Mouse (Mus musculus) left cerebral cortex, adult 2 months (tissue): ENCODE data around the gene Mettl27. TPM values are rescaled to one million over a fixed set of nuclear protein-coding genes. Genes with fewer than 3 reads are reported as not detected.
A peak's percentile ranks its signal among the peaks of the same experiment; 100 is the strongest.
"Not testable (repeated sequence)": the region's sequence is repeated elsewhere in the genome, so short reads cannot be mapped to it uniquely, and the experiment has no call there.

ENCODE experiments used
- DNase-seq, 2 experiments: peaks; one replicate each; pipeline ENCODE4 v3.0.0; 2021 to 2022; ENCODE audit warnings: low spot score in 2 of 2, mixed read lengths in 1 of 2; ENCODE audit errors: extremely low spot score in 1 of 2
- H3K27ac ChIP-seq: fragments of 200-600 bp; 2 replicates; pipeline ENCODE4 v1.8.1; 2022
- H3K4me3 ChIP-seq: fragments of 200-600 bp; 2 replicates; pipeline ENCODE4 v1.8.1; 2022
- CTCF ChIP-seq: fragments of 200-600 bp; IDR thresholded peaks from 2 replicates; pipeline ENCODE4 v1.8.1; 2022; ENCODE audit warnings: antibody characterized with exemption, mild to moderate bottlenecking, moderate library complexity
- intact Hi-C: fragments of 180-260 bp; cut with DNase I; formaldehyde crosslinking; loops from one replicate; pipeline ENCODE4 v1.15.1; 2025
- total RNA-seq, 2 experiments: library from RNA; stranded (reverse); gene quantifications; 2 replicates each; pipeline ENCODE4 v1.2.3; 2021

Gene Mettl27
- total RNA-seq, 2 experiments from 2014 or later, result 7.5 to 9.3 TPM

DNA sequence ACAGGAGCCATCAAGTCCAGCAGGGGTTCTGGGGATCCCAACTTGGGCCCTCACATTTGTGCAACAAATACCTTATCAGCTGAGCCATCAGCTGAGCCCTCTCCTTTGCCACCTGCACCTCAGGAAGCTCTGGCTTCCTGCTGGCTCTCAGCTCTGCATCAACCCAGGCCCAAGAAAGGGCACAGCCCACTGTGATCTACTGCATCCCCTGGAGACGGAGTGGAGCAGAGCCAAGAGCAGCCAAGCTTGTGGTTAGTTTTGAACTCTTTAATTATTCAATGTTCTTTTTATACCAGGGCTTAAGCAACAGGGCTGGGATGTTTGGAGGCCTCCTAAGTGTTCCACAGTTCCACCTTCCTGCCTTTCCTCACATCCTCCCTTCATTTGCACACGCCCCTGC is 28.3 kb downstream of the Mettl27 start:
- no peak overlapping the region for H3K4me3 ChIP-seq
- TF ChIP-seq CTCF, result no peak
- no peak overlapping the region for H3K27ac ChIP-seq
- intact Hi-C loops, result no loop called here
- no peak for DNase-seq

DNA sequence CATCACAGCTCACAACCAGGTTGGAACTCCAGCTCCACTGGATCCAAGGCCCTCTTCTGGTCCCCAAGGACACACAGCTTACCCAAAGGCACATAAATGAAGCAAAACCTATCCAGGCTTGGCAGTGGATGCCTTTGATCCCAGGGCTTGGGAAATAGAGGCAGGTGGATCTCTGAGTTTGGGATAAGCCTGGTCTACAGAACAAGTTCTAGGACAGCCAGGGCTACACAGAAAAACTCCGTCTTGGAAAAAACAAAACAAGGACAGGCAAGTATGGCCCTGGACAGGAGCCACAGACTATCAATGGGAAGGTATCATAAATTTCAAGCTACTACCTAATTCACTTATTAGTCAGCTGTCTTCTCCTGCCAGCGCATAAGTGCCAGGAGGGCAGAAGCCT is 29.4 kb downstream of the Mettl27 start:
- TF ChIP-seq CTCF, result no peak
- no peak for DNase-seq
- intact Hi-C loops, result no loop called here
- Histone ChIP-seq H3K4me3 (no peak overlapping the region), H3K27ac (no peak overlapping the region)

DNA sequence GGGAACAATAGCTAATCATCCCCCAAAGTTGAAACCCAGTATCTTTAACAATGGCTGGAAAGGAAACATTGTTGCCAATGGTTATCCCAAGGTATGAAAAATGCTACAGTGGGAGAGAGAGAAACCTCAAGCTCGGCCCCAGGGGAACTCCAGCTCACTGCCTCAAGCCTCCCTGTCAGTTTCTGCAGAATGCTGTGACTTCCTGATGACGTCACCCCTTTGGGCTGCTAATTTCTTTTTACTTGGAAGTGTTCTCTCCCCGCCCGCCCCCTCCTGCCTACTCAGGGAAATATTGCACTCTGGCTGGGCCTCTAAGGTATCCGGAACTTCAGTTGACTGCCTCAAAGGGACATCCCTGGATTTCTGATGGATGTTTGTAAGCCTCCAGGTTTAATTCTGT is 31.4 kb downstream of the Mettl27 start:
- Histone ChIP-seq H3K4me3 (no peak overlapping the region), H3K27ac (no peak overlapping the region)
- TF ChIP-seq CTCF, result no peak
- no peak for DNase-seq
- intact Hi-C loops, result no loop called here

DNA sequence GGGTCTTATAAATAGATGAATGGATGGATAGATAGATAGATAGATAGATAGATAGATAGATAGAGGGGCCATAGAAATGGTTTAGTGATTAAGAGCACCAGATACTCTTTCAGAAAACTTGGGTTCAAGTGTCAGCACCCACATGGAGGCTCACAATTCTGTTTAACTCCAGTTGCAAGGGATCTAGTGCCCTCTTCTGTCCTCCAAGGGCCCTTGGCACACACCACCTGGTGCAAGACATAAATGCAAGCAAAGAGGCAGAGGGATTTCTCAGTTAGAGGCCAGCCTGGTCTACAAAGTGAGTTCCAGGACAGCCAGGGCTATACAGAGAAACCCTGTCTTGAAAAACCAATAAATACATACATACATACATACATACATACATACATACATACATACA is 32.5 kb downstream of the Mettl27 start:
- DNase-seq, H3K4me3 ChIP-seq, H3K27ac ChIP-seq: not testable (repeated sequence)
- intact Hi-C loops, result loop anchor here (1.0 to 5.0 kb wide), 2 partner anchors 32 to 57 kb away; partner anchors contain the start of gene Mettl27

DNA sequence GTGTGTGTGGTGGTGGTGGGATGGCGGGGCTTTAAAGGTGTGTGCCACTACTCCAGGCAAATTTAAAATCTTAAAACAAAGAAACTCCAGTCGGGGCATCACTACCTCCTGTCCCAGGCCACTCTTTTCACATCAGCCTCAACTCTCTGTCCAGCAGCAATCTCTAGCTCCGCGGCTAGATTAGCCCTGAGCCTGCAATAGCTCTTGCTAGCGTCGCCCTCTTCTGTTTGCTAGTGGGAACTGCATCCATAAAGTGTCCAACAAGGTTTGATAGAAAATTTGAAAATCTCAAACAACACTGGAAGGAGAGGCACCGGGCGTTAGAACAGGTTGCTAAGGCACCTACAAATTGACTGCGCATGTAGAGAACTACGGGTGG is 33.3 kb downstream of the Mettl27 start:
- Histone ChIP-seq H3K27ac (no peak overlapping the region), H3K4me3 (no peak overlapping the region)
- intact Hi-C loops, result loop anchor here (1.0 to 5.0 kb wide), 2 partner anchors 33 to 58 kb away; partner anchors contain the start of gene Mettl27
- DNase-seq, result peak; percentile 56 to 73
- TF ChIP-seq CTCF, result peak; percentile 80

DNA sequence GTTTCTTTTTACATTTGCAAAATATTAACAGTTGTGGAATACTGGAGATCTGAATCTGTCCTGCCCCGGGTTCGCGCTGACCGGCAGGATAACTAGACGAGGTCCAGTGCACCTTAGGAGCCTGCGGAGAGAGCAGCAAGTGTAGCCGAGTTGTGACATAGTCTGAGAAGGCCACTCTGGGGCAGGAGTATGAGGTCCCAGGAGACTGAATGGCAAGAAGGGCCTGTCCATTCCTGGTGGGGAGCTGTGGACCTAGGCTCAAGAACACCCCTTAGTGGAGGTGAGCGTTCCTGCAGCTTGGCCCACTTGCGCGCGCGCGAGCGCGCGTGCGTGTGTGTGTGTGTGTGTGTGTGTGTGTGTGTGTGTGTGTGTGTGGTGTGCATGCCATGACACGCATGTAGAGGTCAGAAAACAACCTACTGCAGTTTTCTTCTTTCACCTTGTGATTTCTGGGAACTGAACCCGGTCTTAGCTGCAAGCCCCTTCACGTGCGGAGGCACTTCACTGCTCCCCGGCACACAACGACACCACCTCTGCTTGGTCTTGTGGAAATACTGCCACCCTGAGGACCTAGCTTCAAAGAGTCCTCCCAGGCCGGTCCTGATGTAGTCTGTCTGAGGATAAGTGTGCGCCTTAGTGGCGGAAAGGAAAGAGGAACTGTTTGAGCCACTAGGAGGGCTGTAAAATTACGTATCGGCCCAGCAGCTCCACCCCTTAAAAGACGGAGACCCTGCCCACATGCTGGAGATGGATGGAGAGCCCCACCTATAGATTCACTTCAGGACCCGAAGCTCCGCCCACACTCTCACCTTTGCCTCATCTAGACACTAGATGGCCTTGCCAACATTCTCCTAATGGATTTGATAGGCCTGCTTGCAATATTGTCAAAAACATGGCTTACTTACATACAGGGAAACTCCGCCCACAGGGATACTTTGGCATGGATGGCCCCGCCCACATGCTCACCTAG is 34.0 kb downstream of the Mettl27 start:
- peak in 1 of 2 experiments; percentile 18 for DNase-seq
- intact Hi-C loops, result loop anchor here (1.0 to 5.0 kb wide), 2 partner anchors 34 to 59 kb away; partner anchors contain the start of gene Mettl27
- 0 out of 2 replicates have a peak overlapping the region, but pooled peaks have one; percentile 31 for H3K4me3 ChIP-seq
- TF ChIP-seq CTCF, result no peak; the same call in none of the 2 replicates
- H3K27ac ChIP-seq, result no peak overlapping the region

DNA sequence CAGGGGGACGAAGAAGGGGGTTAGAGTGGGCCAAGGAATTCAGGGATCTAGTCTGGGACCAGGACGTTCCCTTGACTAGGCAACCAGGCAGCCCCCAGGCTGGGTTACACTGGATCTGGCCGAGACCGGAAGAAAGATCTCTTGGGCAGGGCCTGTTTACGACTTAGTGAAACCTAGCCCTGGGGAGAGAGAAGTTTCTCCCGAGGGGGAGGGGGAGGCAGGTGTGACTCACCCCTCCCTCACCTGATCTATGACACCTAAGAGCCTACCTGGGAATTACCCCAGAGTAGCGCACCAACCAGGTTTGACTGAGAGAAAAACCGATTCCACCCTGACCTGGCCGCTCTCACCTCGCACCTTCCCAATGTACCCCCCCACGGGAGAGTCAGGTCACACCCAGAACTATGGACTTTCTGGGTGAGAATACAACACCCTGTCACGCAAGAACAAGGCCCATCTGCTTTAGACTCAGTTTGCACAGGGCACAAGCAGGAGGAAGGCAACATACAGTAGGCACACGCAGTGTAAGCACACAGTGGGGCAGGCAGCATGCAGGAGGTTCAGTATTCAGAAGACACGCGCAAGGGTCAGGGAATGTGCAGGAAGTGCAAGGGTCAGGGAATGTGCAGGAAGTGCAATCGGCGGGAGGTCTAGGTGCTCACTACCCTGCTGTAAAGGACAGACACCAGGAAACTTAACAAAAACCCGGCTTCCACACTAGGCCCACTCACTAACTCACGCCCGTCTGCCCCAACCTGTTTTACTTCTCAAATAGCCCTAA is 35.2 kb downstream of the Mettl27 start:
- no peak for TF ChIP-seq CTCF
- intact Hi-C loops, result loop anchor here (5.0 kb wide), 1 partner anchor 35 kb away; the partner anchor contains the start of gene Mettl27

DNA sequence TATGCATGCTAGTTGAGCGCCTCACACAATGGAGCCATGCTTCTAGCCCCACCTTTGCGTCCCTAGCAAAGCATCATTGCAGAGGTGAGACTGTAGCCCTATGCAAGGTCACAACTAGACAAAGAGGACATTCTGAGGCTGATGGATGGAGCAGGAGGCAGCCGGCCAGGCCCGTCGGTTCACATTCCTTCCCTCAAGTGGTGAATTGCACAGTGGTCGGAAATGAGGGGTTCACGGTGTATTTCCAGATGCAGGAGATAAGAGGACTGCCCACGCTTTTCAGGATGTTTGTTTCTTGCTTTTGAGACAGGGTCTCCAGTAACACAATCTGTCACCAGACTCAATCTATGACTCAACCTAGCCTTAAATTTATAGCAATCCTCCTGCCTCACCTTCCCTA is 38.5 kb downstream of the Mettl27 start:
- TF ChIP-seq CTCF, result no peak
- intact Hi-C loops, result no loop called here
- Histone ChIP-seq H3K27ac (no peak overlapping the region), H3K4me3 (no peak overlapping the region)
- DNase-seq, result no peak

More for the DNA sequence above, 35.2 kb downstream of the Mettl27 start:
- H3K27ac ChIP-seq, result no peak overlapping the region
- DNase-seq, result no peak
- no peak overlapping the region for H3K4me3 ChIP-seq

DNA sequence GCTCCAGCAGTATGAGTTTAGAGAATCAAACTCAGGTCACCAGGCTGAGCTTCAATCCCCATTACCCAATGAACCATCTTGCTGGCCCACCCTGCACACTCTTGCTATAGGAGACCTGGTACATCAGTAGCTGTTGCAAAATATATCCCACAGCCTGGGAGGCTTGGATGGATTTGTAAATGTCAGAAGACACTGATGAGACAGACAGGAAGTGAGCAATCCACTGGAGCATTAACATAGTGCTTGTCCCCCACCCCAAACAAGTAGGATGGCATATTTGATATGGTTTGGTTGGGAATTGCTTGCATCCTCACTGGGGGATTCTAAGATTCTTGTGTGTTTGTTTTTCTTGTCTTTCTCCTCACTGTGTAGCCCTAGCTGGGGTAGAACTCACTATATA is 40.9 kb downstream of the Mettl27 start:
- Histone ChIP-seq H3K4me3 (no peak overlapping the region), H3K27ac (no peak overlapping the region)
- TF ChIP-seq CTCF, result no peak
- no peak for DNase-seq
- intact Hi-C loops, result no loop called here

DNA sequence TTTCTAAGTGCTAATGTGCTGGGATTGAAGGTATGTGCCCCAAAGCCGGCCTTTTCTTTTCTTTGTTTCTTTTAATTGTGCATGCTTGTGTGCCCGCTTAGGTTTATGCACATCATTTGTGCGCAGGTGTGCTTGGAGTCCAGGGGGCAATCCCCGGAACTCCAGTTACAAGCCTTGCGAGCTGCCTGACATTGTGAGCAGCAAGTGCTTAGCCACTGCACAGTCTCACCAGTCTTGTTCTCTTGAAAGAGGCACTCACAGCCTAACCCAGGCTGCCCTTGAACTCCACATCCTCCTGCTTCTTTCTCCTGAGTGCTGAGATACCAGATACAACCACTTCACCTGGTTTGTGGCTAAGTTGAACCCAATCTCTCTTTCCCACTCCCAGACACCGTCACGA is 41.4 kb downstream of the Mettl27 start:
- DNase-seq, result no peak
- no peak for TF ChIP-seq CTCF
- Histone ChIP-seq H3K27ac (no peak overlapping the region), H3K4me3 (no peak overlapping the region)
- intact Hi-C loops, result no loop called here

DNA sequence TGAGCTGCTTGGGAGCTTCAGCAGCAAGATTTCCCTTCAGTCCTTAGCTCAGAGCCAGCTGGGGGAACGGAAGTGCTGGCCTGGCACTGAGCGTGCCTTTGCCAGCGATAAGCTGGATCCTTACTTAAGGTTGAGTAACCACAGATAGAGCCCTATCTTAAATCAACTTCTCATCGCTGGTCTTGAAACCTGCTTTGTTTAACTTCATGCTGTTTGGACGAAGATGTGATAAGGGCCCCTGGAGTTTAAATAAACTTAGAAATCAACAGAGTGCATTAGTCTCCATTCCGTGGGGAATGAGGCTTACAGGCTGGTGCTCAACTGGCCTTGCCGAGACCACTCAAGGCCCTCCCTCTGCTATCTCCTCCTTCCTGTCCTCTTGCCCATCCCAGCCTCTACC is 42.1 kb downstream of the Mettl27 start:
- no peak for TF ChIP-seq CTCF
- Histone ChIP-seq H3K27ac (no peak overlapping the region), H3K4me3 (no peak overlapping the region)
- no peak for DNase-seq
- intact Hi-C loops, result no loop called here

DNA sequence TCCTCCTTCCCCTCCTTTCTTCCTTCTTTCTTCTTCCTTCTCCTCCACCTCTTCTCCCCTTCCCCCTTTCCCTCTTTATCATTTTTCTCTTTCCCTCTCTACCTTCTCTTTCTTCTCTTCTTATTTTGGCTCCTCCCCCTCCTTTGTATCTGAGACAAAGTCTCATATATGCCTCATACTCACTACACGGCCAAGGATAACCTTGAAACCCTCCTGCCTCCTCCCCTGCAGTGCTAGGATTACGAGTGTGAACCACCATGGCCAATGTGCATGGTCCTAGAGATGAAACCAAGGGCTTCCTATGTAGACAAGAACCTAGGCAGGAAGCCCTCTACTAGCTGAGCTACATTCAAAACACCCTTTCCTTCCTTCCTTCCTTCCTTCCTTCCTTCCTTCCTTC is 42.8 kb downstream of the Mettl27 start:
- no peak for DNase-seq
- Histone ChIP-seq H3K27ac (no peak overlapping the region), H3K4me3 (no peak overlapping the region)
- intact Hi-C loops, result no loop called here
- TF ChIP-seq CTCF, result no peak
